Mouse (Mus musculus): ENCODE results near the gene Sugp1. TPM values are rescaled to one million over a fixed set of nuclear protein-coding genes. Genes with fewer than 3 reads are reported as not detected.

The Sugp1 gene
- polyA plus RNA-seq, 1 experiment from 2014 or later = 57.7 TPM

GRCm38 (mm10) chr8:70118726-70119700, 76.4 kb downstream of the Sugp1 start:
- ATAC-seq (ENCODE audit: low read depth) = peak; percentile 82
- Histone ChIP-seq H3K27me3 (peaks cover 44% of the 10 kb centered on the region), H3K4me2 (peak overlapping the region; percentile 82), H3K27ac (replicated peaks) (peak overlapping the region; percentile 97), H3K4me3 (peak overlapping the region; percentile 76), H3K4me1 (replicated peaks) (peaks cover 31% of the 10 kb centered on the region), H3K36me3 (peaks cover 28% of the 10 kb centered on the region), H3K9ac (peak overlapping the region; percentile 89), H3K9me3 (no peaks in the 10 kb centered on the region)
- 3% methylated on average over 17 of the region's 17 CpGs for WGBS

- Histone ChIP-seq H3K4me1 (replicated peaks) (peaks cover 31% of the 10 kb centered on the region), H3K27ac (replicated peaks) (peak within 1 kb of the TSS; percentile 97), H3K27me3 (peaks cover 31% of the 10 kb centered on the region), H3K36me3 (peaks cover 11% of the 10 kb centered on the region), H3K4me2 (peak within 1 kb of the TSS; percentile 82), H3K9ac (peak within 1 kb of the TSS; percentile 89), H3K4me3 (peak within 1 kb of the TSS; percentile 76), H3K9me3 (no peaks in the 10 kb centered on the region)
- WGBS = 2% methylated on average over 19 of the region's 19 CpGs
- peak; percentile 54 for ATAC-seq (ENCODE audit: low read depth)
Measured at GRCm38 (mm10) chr8:70120667-70121066, 78.1 kb downstream of the Sugp1 start, which contains the start of gene Ncan. Gene Ncan, minus strand, starts transcription at chr8:70120873.

Small RNA genes lying within 50 kb of the gene (microRNA-seq; reads per million reads assigned to microRNA genes)
- gene Mir7066 = 1.3 reads per million

Other genes with a start within 250 kb of the Sugp1 start
- 24.8 and 27.6 TPM in 2 replicates for gene Gmip, start 234.1 kb upstream of the Sugp1 start, polyA plus RNA-seq (2015; fragmentation: Nextera tagmentation; extraction: Ambion mirVana)
- gene Lpar2, start 220.4 kb upstream of the Sugp1 start, polyA plus RNA-seq (2015; fragmentation: Nextera tagmentation; extraction: Ambion mirVana) = 0.68 and 0.70 TPM in 2 replicates
- 50.9 and 58.8 TPM in 2 replicates for gene Pbx4, start 210.3 kb upstream of the Sugp1 start, polyA plus RNA-seq (2015; fragmentation: Nextera tagmentation; extraction: Ambion mirVana)
- 3.1 and 3.9 TPM in 2 replicates for gene Cilp2, start 155.1 kb upstream of the Sugp1 start, polyA plus RNA-seq (2015; fragmentation: Nextera tagmentation; extraction: Ambion mirVana)
- 3.4 TPM in 2 replicates for gene Tssk6, start 140.6 kb upstream of the Sugp1 start, polyA plus RNA-seq (2015; fragmentation: Nextera tagmentation; extraction: Ambion mirVana)
- gene Ndufa13, start 140.3 kb upstream of the Sugp1 start, polyA plus RNA-seq (2015; fragmentation: Nextera tagmentation; extraction: Ambion mirVana) = 169 and 186 TPM in 2 replicates
- gene Yjefn3, start 140.1 kb upstream of the Sugp1 start, polyA plus RNA-seq (2015; fragmentation: Nextera tagmentation; extraction: Ambion mirVana) = 10.0 and 12.1 TPM in 2 replicates
- 30.6 and 31.8 TPM in 2 replicates for gene Gatad2a, start 46.4 kb upstream of the Sugp1 start, polyA plus RNA-seq (2015; fragmentation: Nextera tagmentation; extraction: Ambion mirVana)
- 68.1 and 68.7 TPM in 2 replicates for gene Mau2, start 79 bp upstream of the Sugp1 start, polyA plus RNA-seq (2015; fragmentation: Nextera tagmentation; extraction: Ambion mirVana)
- gene Tm6sf2, start 30.1 kb downstream of the Sugp1 start, polyA plus RNA-seq (2015; fragmentation: Nextera tagmentation; extraction: Ambion mirVana) = 1.3 and 1.7 TPM in 2 replicates
- 0.35 and 0.51 TPM in 2 replicates for gene Hapln4, start 40.6 kb downstream of the Sugp1 start, polyA plus RNA-seq (2015; fragmentation: Nextera tagmentation; extraction: Ambion mirVana)
- 131 and 136 TPM in 2 replicates for gene Ncan, start 78.1 kb downstream of the Sugp1 start, polyA plus RNA-seq (2015; fragmentation: Nextera tagmentation; extraction: Ambion mirVana)
- 34.8 and 40.6 TPM in 2 replicates for gene Nr2c2ap, start 88.5 kb downstream of the Sugp1 start, polyA plus RNA-seq (2015; fragmentation: Nextera tagmentation; extraction: Ambion mirVana)
- gene Rfxank, start 96.3 kb downstream of the Sugp1 start, polyA plus RNA-seq (2015; fragmentation: Nextera tagmentation; extraction: Ambion mirVana) = 11.9 and 12.6 TPM in 2 replicates
- gene Borcs8, start 96.7 kb downstream of the Sugp1 start, polyA plus RNA-seq (2015; fragmentation: Nextera tagmentation; extraction: Ambion mirVana) = 54.5 and 56.0 TPM in 2 replicates
- 0.52 and 0.53 TPM in 2 replicates for gene Mef2b, start 96.9 kb downstream of the Sugp1 start, polyA plus RNA-seq (2015; fragmentation: Nextera tagmentation; extraction: Ambion mirVana)
- 46.6 and 47.4 TPM in 2 replicates for gene Tmem161a, start 129.5 kb downstream of the Sugp1 start, polyA plus RNA-seq (2015; fragmentation: Nextera tagmentation; extraction: Ambion mirVana)
- 5.5 and 6.4 TPM in 2 replicates for gene Slc25a42, start 169.5 kb downstream of the Sugp1 start, polyA plus RNA-seq (2015; fragmentation: Nextera tagmentation; extraction: Ambion mirVana)
- gene Sugp2, start 191.4 kb downstream of the Sugp1 start, polyA plus RNA-seq (2015; fragmentation: Nextera tagmentation; extraction: Ambion mirVana) = 64.8 and 72.5 TPM in 2 replicates
- 81.9 and 85.7 TPM in 2 replicates for gene Armc6, start 191.7 kb downstream of the Sugp1 start, polyA plus RNA-seq (2015; fragmentation: Nextera tagmentation; extraction: Ambion mirVana)
- 49.6 and 52.1 TPM in 2 replicates for gene Homer3, start 240.0 kb downstream of the Sugp1 start, polyA plus RNA-seq (2015; fragmentation: Nextera tagmentation; extraction: Ambion mirVana)

All from neural tube, embryonic 13.5 days (tissue).